Mouse (Mus musculus) G1E (cell line): ENCODE data around the gene Top1.

ENCODE experiments used
- CTCF ChIP-seq: IDR thresholded peaks from 2 replicates; pipeline ENCODE4 v1.5.1; 2012; ENCODE audit warnings: low read depth, low read length, inconsistent platforms, mixed read lengths
- TAL1 ChIP-seq: conservative IDR thresholded peaks from 2 replicates; pipeline ENCODE4 v1.6.1; 2012; ENCODE audit warnings: low read depth, low read length, inconsistent platforms, mixed read lengths

GRCm38 (mm10) chr2:160651165-160651564 lies 5.5 kb downstream of the Top1 start:
- TF ChIP-seq TAL1, result no peak
- no peak for TF ChIP-seq CTCF
